Mouse (Mus musculus) frontal cortex, postnatal 36 days (tissue): Measurements from ENCODE around the gene Thsd4.

Experiments used
- DNase-seq, 2 experiments: peaks; one replicate each; pipeline ENCODE4 v3.0.0; 2022; ENCODE audit warnings: low spot score in 2 of 2

Gene Thsd4

DNA sequence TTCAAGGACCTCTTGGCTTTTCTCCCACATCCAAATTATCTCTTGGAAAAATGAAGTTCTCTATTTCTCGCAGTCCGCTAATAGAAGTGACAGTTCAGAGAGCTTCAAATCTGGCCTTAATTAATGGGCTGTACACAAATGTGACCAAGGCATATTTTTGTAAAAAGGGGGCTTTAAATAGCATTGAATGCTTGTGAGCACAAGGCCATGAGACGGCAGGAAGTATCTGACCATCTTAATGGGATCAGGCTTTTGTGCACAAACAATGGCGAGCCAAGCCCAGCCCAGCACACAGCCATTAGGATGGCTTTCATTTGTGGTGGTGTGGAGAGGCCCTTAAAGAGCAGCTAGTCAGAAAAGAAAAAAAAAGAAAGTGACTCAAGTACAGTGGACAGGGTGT, 445.4 kb downstream of the Thsd4 start:
- DNase-seq: no peak

DNA sequence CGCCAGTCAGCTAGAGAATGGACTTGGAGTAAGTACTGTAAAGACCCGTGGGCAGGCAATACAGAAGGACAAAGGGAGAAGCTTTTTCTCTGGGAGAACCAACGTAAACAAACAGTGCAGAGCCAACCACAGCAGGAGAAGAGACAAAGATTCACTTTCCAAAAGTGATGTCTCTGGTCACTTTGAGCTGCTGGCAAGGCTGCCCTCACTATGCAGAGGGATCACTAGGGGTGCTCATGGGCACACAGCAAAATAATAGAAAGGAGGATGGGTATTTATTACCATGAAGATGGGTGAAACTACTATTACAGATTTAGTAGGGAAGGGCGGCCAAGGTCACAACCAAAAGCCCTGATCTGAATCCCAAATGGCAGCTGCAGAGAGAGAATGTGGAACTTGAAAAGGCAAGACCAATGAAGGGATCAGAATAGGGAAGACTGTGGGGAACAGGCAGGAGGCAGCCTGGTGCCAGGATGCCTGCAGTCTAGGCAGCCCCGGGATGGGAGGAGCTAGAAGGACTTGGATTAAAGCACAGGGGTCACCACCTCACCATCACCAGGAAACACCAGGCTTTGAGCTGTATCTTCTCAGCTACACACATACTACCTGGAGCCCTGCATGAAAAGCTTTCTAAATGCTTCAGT, 450.1 kb downstream of the Thsd4 start:
- no peak for DNase-seq

DNA sequence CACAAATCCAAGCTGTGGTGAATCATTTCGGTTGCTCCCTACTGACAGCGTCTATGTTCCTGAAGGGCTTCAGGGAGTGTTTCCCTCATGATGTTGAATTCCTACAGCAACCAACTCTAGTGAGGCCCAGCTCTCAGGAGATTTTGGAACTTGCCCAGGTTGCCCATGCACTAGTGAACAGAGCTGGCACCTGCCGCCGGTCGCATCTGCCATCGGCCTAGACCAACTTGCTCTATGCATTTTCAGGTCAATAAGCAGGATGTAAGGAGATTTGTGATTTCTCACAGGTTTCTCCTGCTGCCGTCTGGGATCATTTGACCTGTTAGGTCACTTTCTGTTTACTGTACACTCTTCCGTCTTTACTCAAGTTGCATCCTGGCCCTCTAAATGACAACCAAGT, 454.6 kb downstream of the Thsd4 start:
- no peak for DNase-seq

DNA sequence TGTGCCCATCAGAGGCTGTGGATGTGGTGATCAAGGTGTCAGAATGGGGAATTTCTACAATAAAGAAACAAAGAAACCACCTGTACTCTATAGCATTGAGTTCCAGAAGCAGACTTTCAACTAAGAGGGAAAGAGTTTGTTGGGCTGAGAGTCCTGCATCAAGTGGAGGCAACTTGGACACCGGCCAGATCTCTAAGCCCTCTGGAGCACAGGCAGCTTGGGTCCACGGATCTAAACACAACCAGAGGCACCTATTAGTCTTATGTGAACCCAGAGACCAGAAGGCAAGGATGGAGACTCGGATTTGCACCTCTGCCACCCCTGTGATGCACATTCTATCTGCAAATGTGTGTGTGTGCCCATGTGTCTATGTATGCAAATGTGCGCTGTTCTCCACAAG, 456.7 kb downstream of the Thsd4 start:
- DNase-seq: no peak

DNA sequence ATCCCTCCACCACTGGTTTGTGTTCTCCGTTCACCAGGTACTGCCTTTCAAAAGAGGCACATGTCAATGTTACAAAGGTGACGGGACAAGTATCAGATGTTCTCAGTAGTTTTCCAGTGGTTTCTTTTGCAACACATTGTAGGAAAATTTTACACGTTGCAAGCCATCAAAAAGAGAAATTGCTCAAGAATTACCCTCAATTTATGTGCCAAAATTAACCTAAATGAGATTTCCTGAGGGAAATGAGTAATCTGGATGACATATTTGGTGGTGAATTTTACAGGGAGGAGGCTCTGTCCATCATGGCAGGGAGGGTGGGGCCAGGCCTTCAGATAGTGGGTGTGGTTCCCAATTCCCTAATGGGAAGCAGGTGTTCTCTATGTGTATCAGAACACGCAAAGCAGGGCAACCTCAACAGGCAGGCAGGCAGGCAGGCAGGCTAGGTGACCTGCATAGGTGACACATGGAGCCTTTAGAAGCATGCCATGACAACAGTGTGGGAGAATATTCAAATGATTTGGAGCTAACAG, 458.6 kb downstream of the Thsd4 start:
- no peak for DNase-seq

DNA sequence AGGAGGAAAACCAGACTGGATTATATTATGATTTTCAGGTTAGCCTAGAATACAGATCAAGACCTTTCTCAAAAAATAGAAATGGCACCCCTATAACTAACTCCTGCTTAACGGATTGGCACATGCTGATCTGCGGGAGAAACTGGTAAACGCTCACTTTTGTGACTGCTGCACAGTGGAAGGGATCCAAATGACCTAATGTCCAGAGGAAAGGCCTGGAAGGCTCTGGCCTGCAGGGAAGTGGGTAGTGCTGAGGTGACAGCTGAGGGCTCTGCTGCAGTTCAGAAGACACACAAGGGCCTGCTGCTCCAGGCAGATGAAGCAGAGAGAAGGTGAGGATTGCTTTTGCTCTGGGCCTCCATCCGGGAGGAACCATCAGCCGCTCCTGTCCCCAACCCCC, 465.7 kb downstream of the Thsd4 start:
- DNase-seq: no peak

DNA sequence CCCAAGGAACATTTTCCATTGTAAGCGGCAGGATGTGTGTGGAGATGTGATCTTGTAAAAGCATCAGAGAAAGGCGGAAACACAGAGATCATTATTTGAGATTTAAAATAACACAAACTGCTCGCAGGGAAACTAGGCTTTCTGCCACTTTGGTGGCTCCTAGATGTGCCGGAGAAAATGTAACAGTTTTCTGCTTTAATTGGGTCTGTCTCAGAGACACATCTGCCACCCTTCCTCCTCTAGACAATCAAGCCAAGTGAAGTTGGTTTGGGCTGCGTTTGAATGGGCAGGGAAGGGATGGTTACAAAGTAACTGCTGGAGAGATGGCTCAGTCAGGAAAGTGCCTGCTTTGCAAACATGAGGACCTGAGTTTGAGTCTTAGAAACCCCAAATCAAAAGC, 466.9 kb downstream of the Thsd4 start:
- peak; percentile 39 to 66 for DNase-seq

DNA sequence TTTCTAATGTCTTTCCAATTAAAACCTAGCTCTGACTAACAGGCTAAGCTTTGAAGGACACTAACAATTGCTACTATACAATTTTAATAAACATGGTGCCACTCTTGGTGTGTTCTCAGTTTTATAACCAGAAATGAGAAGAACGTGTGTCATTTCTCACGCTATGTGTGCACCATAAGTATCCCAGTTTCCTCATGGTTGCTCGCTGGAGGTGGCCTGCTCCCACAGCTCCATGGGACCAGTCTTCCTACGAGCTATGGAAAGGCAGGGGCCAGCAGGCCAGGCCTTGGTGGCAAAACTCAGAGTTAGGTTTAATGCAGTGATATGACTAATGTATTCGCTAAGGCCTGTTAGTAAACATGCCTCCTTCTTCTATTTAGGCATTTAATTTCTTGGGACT, 468.7 kb downstream of the Thsd4 start:
- DNase-seq: no peak

DNA sequence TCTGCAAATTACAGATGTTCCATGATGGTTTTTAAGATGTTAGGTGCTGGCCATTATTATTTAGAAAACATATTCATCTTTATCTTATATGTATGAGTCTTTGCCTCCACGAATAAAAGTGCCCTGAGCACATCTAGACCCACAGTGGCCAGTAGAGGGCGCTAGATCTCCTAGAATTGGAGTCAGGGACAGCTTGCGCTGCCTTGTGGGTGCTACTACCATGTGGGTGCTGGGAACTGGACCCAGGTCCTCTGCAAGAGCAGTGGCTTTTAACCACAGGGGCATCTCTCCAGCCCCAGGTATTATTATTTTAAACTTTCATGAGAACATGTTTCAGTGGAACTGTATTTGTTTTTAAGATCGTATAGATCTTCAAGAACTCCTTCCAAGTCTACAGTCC, 469.4 kb downstream of the Thsd4 start:
- no peak for DNase-seq

DNA sequence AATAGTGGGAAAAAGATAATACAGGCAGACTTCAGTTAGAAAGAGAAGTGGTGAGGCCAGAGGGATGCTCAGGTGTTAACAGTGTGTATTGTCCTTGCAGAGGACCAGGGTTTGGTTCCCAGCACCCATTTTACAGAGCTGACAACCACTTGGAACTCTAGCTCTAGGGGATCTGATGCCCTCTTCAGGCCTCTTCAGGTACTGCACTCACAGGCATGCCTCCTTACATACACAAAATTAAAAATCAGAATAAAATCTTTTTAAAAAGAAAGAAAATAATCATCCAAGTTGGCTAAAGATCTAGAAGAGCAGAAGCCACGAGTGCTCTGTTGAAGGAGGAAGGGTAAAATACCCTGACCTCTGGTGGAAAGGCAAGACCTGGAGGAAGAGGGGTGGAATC, 478.7 kb downstream of the Thsd4 start:
- DNase-seq: no peak

DNA sequence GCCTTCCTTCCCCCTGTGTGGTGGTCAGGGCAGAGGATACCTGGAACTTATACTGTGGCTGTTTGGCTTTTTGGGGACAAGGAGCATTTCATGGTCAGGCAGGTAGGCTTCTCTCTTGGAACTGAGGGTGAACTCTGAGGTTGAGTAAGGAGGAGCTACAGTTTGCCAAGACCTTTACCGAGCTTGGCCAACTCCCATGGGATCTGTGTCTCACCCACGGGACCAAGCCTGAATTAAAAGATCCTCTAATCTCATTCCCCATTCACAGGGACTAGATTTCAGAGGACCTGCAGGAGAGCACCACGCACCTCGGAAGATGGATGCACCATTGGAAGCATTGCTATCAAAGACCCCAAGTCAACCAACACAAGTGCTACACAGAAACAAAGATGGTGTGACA, 487.0 kb downstream of the Thsd4 start:
- no peak for DNase-seq

DNA sequence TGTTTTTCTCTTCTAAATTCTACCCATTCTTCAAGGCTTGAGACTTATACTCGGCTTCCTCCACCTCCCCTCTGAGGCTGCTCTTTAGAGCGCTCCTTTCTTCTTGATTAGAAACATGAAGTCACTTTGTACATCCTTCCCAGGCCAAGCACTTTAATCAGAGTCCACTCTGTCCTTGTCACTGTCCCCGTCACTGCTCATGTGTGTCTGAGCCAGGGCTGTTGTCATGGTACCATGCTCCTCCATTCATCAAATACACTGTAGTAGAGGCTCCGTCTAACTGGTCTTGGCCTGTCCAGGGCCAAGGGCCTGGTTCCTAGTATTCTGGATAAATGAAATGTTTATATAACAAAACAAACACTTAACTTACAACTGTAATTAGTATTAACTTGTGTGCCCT, 494.6 kb downstream of the Thsd4 start:
- DNase-seq: no peak

DNA sequence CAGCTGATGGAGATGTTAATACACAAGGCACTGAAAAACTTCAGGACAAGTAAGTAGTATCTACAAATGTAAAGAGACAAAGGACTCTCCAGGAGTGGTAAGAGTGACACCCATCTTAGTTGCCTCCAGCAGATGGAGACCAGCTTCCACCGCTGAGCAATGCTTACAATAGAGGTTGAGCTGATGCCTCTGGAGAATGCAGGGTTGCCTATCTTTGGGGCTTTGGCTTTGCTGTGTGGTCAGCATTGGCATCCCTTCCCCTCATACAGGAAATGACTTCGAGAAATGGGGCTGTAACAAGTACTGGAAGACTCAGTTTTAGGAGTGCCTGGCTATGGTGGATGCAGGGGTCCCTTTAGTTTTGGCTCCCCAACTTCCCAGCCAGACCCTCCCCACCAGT, 495.1 kb downstream of the Thsd4 start:
- DNase-seq: no peak

DNA sequence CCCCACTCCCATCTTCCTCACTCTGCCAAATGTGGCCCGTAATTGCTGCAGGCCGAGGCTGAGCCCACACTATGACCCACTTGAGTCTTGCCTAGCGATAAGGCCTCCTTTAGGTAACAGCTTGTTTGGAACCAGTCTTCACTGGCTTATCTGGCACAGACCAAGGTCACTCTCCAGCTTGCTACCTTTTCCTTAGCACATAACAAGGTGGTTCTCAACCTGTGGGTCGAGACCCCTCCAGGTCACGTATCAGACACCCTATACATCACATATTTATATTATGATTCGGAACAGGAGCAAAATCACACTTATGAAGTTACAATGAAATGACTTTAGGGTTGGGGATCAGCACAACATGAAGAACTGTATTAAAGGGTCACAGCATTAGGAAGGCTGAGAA, 495.9 kb downstream of the Thsd4 start:
- DNase-seq: no peak

DNA sequence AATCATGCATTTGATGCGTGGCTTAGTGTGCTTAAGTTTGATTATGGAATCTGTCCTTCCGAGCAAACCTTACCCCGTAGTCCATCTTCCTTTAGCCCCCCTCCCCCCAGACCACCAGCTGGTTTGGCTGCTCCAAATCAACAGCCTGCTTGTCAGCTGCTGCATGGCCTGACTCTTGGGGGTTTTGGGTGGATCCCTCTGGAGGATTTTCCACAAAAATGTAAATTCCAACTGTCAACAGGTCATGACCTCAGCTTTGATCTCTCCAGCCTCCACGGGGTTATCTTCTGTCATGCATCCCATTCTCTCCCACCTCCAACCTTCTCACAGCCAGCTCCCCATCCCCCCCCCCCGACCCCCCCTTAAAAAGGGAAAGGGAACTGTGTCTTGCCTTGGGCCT, 496.9 kb downstream of the Thsd4 start:
- no peak for DNase-seq

DNA sequence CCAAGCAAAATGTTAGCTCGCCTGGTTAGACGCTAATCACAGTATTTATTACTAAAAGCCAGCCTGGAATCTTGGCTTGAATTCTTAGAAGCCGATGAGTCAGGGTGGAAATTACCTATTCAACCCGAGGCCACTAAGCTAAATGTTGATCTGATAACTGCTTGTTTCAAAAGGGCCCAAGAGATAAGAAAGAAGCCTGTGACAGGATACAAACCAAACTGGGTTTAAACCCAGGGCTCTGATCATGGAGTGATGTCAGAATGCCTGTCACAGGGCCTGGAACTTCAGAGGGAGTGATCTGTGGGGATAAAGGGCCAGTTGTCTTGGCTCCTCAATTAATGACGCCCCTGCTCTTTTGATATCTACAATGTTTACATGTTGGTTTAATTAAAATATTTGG, 497.3 kb downstream of the Thsd4 start:
- no peak for DNase-seq

DNA sequence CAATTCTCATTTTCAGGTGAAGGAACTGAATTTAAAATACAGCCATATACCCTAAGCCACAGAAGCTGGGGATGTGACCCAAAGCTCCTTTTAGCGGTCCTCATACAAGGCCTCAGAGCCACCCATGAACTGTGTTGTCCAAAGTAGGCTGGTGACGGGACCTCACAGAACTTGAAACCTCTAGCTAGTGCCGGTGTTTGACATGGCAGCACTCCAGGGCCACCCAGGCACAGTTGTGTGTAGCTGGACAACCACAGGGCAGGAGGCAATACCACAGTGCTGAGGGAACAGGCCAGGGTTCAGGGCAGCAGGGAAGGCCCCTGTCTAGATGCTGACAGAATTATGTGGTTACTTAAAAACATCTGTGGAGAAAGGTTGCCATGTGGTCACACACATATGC, 499.5 kb downstream of the Thsd4 start:
- no peak for DNase-seq

DNA sequence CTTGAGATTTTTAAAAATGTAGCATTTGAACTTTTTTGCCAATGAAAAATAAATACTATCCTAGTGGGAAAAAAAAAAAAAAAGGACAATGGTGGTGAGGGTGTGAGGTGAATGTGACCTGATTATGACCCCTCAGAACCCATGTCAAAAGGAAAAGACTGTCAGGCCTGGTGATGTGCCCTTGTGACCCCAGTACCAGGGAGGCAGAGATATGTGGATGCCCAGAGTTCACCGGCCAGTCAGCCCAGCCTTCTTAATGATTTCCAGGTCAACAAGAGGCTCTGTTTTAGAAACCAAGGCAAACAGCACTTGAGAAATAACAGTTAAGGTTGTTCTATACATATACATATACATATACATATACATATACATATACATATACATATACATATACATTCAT, 501.4 kb downstream of the Thsd4 start:
- no peak for DNase-seq

DNA sequence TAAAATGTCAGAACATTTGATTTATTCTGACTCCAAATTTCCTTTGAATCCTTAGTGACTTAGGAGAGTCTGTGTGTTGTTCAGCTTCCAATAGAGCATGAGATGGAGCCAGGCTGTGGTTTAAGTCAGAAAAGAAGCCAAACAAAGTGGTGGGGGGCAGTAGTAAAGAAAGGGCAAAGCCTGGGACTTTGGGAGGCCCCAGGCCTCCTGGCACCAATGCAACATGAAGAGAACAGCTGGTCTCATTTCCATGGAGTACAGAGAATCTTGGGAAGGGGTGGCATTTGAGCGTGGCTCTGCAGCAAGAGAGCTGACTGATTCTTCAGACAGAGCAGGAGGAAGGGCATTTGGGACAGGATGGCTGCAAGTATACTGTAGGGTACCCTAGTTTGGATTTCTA, 511.6 kb downstream of the Thsd4 start:
- no peak for DNase-seq

DNA sequence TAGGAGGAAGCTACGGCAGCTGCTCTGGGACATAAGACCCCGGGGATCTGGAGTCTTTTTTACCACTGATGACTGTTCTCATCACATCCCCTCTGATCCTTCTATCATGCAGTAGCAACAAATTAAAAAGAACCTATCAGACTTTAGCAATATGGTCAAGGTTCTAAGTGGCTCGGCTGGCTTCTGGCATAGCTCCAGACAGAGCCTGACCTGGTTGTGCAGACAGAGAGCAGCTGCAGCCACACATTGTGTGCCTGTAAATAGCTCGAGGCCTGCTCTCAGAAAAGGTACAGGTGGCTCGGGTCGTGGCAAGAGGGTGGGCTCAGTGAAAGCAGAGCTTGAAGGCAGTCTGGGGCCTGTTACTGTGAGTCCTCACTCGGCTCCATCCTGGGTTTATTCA, 512.9 kb downstream of the Thsd4 start:
- no peak for DNase-seq

DNA sequence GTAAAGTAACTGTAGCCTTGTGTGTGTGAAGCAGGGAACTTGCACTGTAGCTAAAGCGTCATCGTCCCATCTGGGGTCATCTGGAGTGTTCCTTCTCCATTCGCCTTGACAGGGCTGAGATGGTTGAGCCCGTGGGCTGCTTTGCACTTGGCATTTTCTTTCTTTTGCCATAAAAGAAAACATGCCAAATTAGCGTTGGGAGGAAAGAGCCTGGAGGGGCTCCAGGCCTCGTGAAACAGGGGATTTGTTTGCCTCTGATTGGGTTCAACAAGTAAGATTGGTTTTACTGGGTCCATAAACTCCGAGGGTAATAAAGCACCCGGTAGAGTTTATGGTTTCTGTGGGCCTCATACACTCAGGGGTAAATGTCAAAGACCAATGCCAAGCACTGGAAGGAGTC, 519.5 kb downstream of the Thsd4 start:
- DNase-seq: no peak

DNA sequence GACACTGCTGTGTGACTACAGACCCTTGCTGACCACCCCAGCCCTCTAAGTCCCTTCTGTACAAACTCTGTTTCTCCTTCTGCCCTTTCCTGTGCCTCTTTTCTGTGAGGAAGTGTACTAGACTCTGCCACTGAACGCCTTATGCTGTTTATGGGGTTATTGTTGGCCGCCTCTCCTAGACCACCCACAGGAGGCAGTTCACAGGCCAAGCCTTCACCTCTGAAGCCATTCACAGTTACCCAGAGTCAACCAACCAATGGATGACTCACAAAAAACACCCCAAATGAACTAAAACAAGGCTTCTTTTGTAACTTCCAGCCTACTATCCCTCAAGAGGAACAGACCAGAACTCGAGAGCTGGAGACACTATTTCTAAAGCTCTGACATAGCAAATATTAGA, 520.4 kb downstream of the Thsd4 start:
- DNase-seq: no peak

DNA sequence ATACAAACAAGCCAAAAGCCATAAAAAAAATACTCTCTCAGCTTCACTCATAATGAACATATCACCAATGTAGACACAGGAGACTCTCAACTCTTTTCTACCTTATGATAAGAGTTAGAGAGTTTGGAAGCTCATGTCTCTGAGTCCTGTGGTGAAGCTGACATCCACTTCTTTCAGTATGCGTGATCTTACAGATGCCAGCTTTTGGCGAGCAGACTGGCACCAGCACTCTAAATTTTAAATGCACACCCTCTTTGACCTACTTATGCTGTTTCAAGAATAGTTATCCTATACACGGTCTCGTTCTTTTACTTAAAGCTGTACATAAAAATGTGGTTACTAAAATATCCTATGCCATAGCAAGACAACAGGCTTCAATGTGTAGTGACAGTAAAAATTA, 524.1 kb downstream of the Thsd4 start:
- peak in 1 of 2 experiments; percentile 32 for DNase-seq

DNA sequence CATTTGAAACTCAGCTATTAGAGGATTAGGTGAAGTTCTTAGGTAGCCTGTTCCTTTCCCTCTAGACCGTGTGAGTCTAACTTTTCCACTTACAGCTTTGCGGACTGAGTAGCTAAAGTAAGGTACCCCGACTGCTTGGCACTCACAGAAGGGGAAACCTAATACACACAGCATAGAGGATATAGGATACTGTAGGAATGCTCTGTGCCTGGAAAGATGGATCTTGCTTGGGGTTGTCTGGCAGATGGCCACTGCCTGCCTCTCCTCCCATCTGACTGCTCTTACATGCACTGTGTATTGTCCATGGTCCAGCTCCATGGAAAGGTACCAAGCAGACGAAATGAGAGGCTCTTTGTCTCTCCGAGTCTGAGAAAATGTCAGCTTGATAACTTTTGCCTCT, 530.4 kb downstream of the Thsd4 start:
- no peak for DNase-seq
